Mouse (Mus musculus): ENCODE measurements around the gene Ddx43. TPM values are rescaled to one million over a fixed set of nuclear protein-coding genes. Genes with fewer than 3 reads are reported as not detected.
A peak's percentile ranks its signal among the peaks of the same experiment; 100 is the strongest.

The Ddx43 gene
- polyA plus RNA-seq, 1 experiment from 2014 or later, result 0.30 TPM

- Histone ChIP-seq H3K36me3 (no peaks in the 10 kb centered on the region), H3K9me3 (no peaks in the 10 kb centered on the region), H3K4me2 (no peak overlapping the region), H3K9ac (replicated peaks) (no peak overlapping the region), H3K4me1 (replicated peaks) (no peaks in the 10 kb centered on the region), H3K27ac (no peak overlapping the region), H3K27me3 (peaks cover 23% of the 10 kb centered on the region), H3K4me3 (replicated peaks) (no peak overlapping the region)
- WGBS, result 88% methylated on average over 7 of the region's 7 CpGs
- no peak for ATAC-seq (ENCODE audit: insufficient number of reproducible peaks, insufficient read depth, low FRiP score, low TSS enrichment, low read depth)
Measured at GRCm38 (mm10) chr9:78401596-78401995, 6.0 kb downstream of the Ddx43 start.

GRCm38 (mm10) chr9:78427362-78427781 is 31.8 kb downstream of the Ddx43 start:
- peak overlapping the region; percentile 62 for H3K4me2 ChIP-seq
- H3K27me3 ChIP-seq, result no peaks in the 10 kb centered on the region; the same call in 1 of the 2 replicates
- ATAC-seq (ENCODE audit: insufficient number of reproducible peaks, insufficient read depth, low FRiP score, low TSS enrichment, low read depth), result no peak
- H3K27ac ChIP-seq, result no peak overlapping the region
- no peaks in the 10 kb centered on the region for H3K9me3 ChIP-seq
- no peaks in the 10 kb centered on the region; the same call in 1 of the 2 replicates for H3K4me1 ChIP-seq (replicated peaks)
- 21% methylated on average over 27 of the region's 27 CpGs for WGBS
- H3K4me3 ChIP-seq (replicated peaks), result peak overlapping the region; percentile 31
- peak overlapping the region; percentile 47; the same call in 1 of the 2 replicates for H3K9ac ChIP-seq (replicated peaks)
- no peaks in the 10 kb centered on the region for H3K36me3 ChIP-seq

DNA sequence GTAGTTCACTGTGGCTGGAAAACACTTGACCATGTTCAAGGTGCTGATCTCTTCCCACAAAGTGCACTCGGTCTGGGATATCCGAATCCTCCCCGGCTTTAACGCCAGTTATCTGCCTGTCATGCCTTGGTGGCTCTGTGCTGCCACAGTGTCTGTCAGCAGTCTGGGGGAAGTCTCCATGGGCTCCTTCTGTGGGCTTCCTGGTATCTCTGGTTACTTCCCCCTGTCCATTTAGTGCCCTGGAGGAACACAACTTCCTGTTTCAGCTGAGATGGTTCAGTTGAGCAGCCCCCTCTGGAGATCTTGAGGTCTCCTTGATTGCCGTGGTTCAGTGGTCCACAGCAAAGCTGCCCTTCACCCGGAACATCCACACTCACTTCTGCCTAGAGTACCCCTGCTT is 32.6 kb downstream of the Ddx43 start:
- Histone ChIP-seq H3K9me3 (no peaks in the 10 kb centered on the region), H3K4me3 (replicated peaks) (no peak overlapping the region), H3K4me1 (replicated peaks) (no peaks in the 10 kb centered on the region; the same call in 1 of the 2 replicates), H3K9ac (replicated peaks) (no peak overlapping the region), H3K4me2 (no peak overlapping the region), H3K36me3 (no peaks in the 10 kb centered on the region), H3K27ac (no peak overlapping the region), H3K27me3 (no peaks in the 10 kb centered on the region; the same call in 1 of the 2 replicates)
- ATAC-seq (ENCODE audit: insufficient number of reproducible peaks, insufficient read depth, low FRiP score, low TSS enrichment, low read depth), result no peak
- WGBS, result 80% methylated on average over 6 of the region's 6 CpGs

GRCm38 (mm10) chr9:78428870-78429432 is 33.4 kb downstream of the Ddx43 start:
- Histone ChIP-seq H3K36me3 (no peaks in the 10 kb centered on the region), H3K27ac (no peak overlapping the region), H3K4me3 (replicated peaks) (no peak overlapping the region), H3K9ac (replicated peaks) (no peak overlapping the region), H3K9me3 (no peaks in the 10 kb centered on the region), H3K27me3 (no peaks in the 10 kb centered on the region; the same call in 1 of the 2 replicates), H3K4me2 (no peak overlapping the region), H3K4me1 (replicated peaks) (no peaks in the 10 kb centered on the region; the same call in 1 of the 2 replicates)
- WGBS, result 79% methylated on average over 4 of the region's 4 CpGs
- ATAC-seq (ENCODE audit: insufficient number of reproducible peaks, insufficient read depth, low FRiP score, low TSS enrichment, low read depth), result no peak

GRCm38 (mm10) chr9:78429551-78429950 is 34.0 kb downstream of the Ddx43 start:
- Histone ChIP-seq H3K4me2 (no peak overlapping the region), H3K9ac (replicated peaks) (no peak overlapping the region), H3K4me1 (replicated peaks) (no peaks in the 10 kb centered on the region; the same call in 1 of the 2 replicates), H3K27me3 (no peaks in the 10 kb centered on the region; the same call in 1 of the 2 replicates), H3K9me3 (no peaks in the 10 kb centered on the region), H3K4me3 (replicated peaks) (no peak overlapping the region), H3K27ac (no peak overlapping the region), H3K36me3 (no peaks in the 10 kb centered on the region)
- 57% methylated on average over 2 of the region's 2 CpGs for WGBS
- ATAC-seq (ENCODE audit: insufficient number of reproducible peaks, insufficient read depth, low FRiP score, low TSS enrichment, low read depth), result no peak

DNA sequence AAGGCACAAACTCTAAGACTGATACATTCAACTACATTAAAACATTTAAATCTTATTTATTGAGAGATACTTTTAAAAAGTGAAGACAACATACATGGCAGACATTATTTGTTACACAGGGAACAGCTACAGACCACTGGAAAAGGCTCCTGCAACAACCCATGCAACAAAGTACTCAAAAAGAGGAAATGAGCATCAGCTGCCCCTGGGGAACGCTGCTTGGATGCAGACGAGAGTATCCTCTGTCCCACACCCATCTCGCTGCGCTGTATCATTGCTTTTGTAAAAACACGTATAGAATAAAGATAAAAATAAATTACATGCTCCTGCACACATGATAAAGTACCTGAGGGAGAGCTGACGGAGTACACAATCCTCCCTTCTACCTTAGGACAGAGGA is 34.9 kb downstream of the Ddx43 start:
- H3K4me1 ChIP-seq (replicated peaks), result no peaks in the 10 kb centered on the region; the same call in 1 of the 2 replicates
- ATAC-seq (ENCODE audit: insufficient number of reproducible peaks, insufficient read depth, low FRiP score, low TSS enrichment, low read depth), result no peak
- WGBS, result 75% methylated on average over 6 of the region's 6 CpGs
- H3K36me3 ChIP-seq, result no peaks in the 10 kb centered on the region
- H3K27me3 ChIP-seq, result no peaks in the 10 kb centered on the region; the same call in 1 of the 2 replicates
- H3K4me3 ChIP-seq (replicated peaks), result no peak overlapping the region
- H3K9me3 ChIP-seq, result no peaks in the 10 kb centered on the region
- H3K4me2 ChIP-seq, result no peak overlapping the region
- H3K9ac ChIP-seq (replicated peaks), result no peak overlapping the region
- H3K27ac ChIP-seq, result no peak overlapping the region

GRCm38 (mm10) chr9:78432471-78432870 is 36.9 kb downstream of the Ddx43 start:
- no peak overlapping the region for H3K9ac ChIP-seq (replicated peaks)
- no peak overlapping the region for H3K4me3 ChIP-seq (replicated peaks)
- no peak overlapping the region for H3K4me2 ChIP-seq
- peaks cover 7% of the 10 kb centered on the region for H3K27me3 ChIP-seq
- no peak overlapping the region for H3K27ac ChIP-seq
- H3K9me3 ChIP-seq, result no peaks in the 10 kb centered on the region
- 89% methylated on average over 5 of the region's 5 CpGs for WGBS
- ATAC-seq (ENCODE audit: insufficient number of reproducible peaks, insufficient read depth, low FRiP score, low TSS enrichment, low read depth), result no peak
- no peaks in the 10 kb centered on the region; the same call in 1 of the 2 replicates for H3K4me1 ChIP-seq (replicated peaks)
- no peaks in the 10 kb centered on the region for H3K36me3 ChIP-seq

DNA sequence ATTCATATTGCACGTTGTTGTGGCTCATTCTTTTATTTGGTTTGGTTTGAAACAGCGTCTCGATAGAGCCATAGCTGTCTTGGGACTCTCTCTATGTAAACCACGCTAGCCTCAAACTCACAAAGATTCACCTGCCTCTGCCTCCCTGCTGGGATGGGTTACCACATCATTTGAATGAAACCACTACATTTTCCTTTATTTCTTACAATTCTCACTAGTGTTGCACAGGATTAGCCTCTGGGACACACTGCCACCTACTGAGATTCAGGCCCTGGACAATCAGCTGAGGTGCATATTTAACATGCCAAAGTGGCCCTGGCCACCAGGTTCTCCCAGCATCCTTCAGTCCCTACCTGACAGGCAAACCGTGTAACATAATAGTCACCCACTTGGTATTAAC is 43.8 kb downstream of the Ddx43 start:
- no peak for ATAC-seq (ENCODE audit: insufficient number of reproducible peaks, insufficient read depth, low FRiP score, low TSS enrichment, low read depth)
- H3K27me3 ChIP-seq, result peaks cover 58% of the 10 kb centered on the region
- no peaks in the 10 kb centered on the region for H3K36me3 ChIP-seq
- no peak overlapping the region for H3K27ac ChIP-seq
- no peak overlapping the region for H3K9ac ChIP-seq (replicated peaks)
- H3K4me2 ChIP-seq, result no peak overlapping the region
- H3K4me1 ChIP-seq (replicated peaks), result peaks cover 7% of the 10 kb centered on the region; the same call in 1 of the 2 replicates
- no peak overlapping the region for H3K4me3 ChIP-seq (replicated peaks)
- 61% methylated on average over 5 of the region's 5 CpGs for WGBS
- H3K9me3 ChIP-seq, result no peaks in the 10 kb centered on the region

DNA sequence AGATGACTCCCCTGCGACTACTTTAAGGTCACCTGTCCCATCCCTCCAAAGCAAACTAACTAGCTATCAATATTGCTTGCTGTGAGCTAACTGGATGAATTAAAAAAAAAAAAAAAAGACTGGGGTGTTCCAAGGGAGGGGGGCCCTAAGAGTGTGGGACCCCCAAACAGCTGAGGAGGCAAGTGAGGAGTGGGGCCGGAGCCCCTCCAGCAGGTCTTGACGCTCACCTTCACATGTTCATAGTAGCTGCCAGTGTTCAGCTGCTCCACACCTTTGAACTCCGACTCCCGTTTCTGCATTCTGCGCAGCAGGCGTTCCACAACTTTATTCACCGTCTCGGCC is 46.6 kb downstream of the Ddx43 start:
- no peaks in the 10 kb centered on the region for H3K36me3 ChIP-seq
- peaks cover 7% of the 10 kb centered on the region; the same call in 1 of the 2 replicates for H3K4me1 ChIP-seq (replicated peaks)
- 4% methylated on average over 9 of the region's 9 CpGs for WGBS
- H3K4me2 ChIP-seq, result peak overlapping the region; percentile 79
- H3K4me3 ChIP-seq (replicated peaks), result peak overlapping the region; percentile 49
- ATAC-seq (ENCODE audit: insufficient number of reproducible peaks, insufficient read depth, low FRiP score, low TSS enrichment, low read depth), result 0 out of 2 replicates have a peak, but pooled peaks have one; percentile 34
- no peak overlapping the region for H3K27ac ChIP-seq
- H3K9ac ChIP-seq (replicated peaks), result peak overlapping the region; percentile 58
- H3K9me3 ChIP-seq, result no peaks in the 10 kb centered on the region
- peaks cover 69% of the 10 kb centered on the region for H3K27me3 ChIP-seq

DNA sequence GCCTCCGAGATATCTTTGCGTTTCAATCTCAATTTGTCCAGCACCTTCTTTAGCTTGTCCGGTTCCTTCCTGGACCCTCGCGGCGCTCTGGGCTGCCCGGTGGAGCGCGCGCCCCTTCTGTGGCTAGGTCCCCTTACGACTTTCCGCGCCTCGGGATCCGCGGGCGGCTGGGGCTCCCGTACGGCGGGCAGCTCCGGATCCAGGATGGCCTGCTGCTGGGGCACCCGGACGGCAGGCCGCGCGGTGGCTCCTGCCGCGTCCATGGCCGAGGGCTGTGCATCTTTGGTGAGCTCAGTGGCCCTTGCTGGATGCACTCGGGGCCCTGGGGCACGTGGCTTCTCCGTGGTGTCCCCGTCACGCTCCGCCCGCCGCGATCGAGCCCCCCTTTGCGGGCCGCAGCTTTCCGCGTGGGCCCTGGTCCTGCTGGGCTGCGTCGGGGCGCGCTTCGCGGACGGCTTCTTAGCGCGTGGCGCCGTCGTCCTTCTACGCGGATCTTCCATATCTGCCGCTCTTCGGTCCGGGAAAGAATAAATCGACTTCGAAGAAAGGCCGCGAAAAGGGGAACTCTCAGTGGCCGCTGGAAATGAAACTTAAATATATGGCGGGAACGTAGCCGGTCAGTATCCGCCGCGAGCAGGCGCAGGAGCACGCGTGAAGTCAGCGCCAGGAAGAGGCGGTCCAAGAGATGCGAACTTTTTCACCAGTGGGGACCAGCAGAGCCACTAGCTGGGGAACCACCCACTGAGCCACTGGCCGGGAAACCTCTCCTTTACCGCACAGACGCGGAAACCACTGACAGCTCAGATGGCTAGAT is 47.2 kb downstream of the Ddx43 start, which contains the start of gene Cgas:
Gene Cgas, minus strand, starts transcription at position 659 of the 814 bp plus-strand sequence.
- Histone ChIP-seq H3K9ac (replicated peaks) (peak within 1 kb of the TSS; percentile 58), H3K4me1 (replicated peaks) (peaks cover 7% of the 10 kb centered on the region; the same call in 1 of the 2 replicates), H3K27me3 (peaks cover 69% of the 10 kb centered on the region), H3K4me3 (replicated peaks) (peak within 1 kb of the TSS; percentile 49), H3K27ac (no peak within 1 kb of the TSS), H3K4me2 (peak within 1 kb of the TSS; percentile 79), H3K9me3 (no peaks in the 10 kb centered on the region), H3K36me3 (no peaks in the 10 kb centered on the region)
- ATAC-seq (ENCODE audit: insufficient number of reproducible peaks, insufficient read depth, low FRiP score, low TSS enrichment, low read depth), result peak; percentile 39; the same call in 1 of the 2 replicates
- WGBS, result under 1% methylated on average over 80 of the region's 81 CpGs

GRCm38 (mm10) chr9:78447606-78447972 is 52.0 kb downstream of the Ddx43 start:
- Histone ChIP-seq H3K27ac (no peak overlapping the region), H3K4me3 (replicated peaks) (peak overlapping the region; percentile 98), H3K27me3 (peaks cover 37% of the 10 kb centered on the region), H3K4me1 (replicated peaks) (peaks cover 12% of the 10 kb centered on the region), H3K36me3 (peaks cover 14% of the 10 kb centered on the region), H3K9ac (replicated peaks) (peak overlapping the region; percentile 90; the same call in 1 of the 2 replicates), H3K4me2 (peak overlapping the region; percentile 72), H3K9me3 (no peaks in the 10 kb centered on the region)
- ATAC-seq (ENCODE audit: insufficient number of reproducible peaks, insufficient read depth, low FRiP score, low TSS enrichment, low read depth), result peak; percentile 26; the same call in 1 of the 2 replicates
- WGBS, result 31% methylated on average over 9 of the region's 9 CpGs
